Mouse (Mus musculus) heart, embryonic 12.5 days (tissue): ENCODE data around the gene Naxd. TPM values are rescaled to one million over a fixed set of nuclear protein-coding genes. Genes with fewer than 3 reads are reported as not detected.

ENCODE experiments used
- ATAC-seq: fragments of 200-750 bp; cut with Nextera tagmentation; 2 replicates; pipeline ENCODE4 v1.8.0; 2017; ENCODE audit warnings: moderate TSS enrichment, moderate library complexity; ENCODE audit not compliant: insufficient number of reproducible peaks, low FRiP score
- H3K27ac ChIP-seq: fragments of 300-500 bp; sonication (generic); 2 replicates; pipeline ENCODE4 v1.5.1; 2016; ENCODE audit warnings: mild to moderate bottlenecking, moderate library complexity; ENCODE audit not compliant: poor library complexity, severe bottlenecking
- H3K27me3 ChIP-seq: fragments of 300-500 bp; sonication (generic); replicated peaks from 2 replicates; pipeline ENCODE4 v1.6.1; 2016; ENCODE audit warnings: mild to moderate bottlenecking, moderate library complexity
- H3K36me3 ChIP-seq: fragments of 300-500 bp; sonication (generic); 2 replicates; pipeline ENCODE4 v1.6.1; 2016; ENCODE audit warnings: mild to moderate bottlenecking, moderate library complexity
- H3K4me1 ChIP-seq: fragments of 300-500 bp; sonication (generic); replicated peaks from 2 replicates; pipeline ENCODE4 v1.6.1; 2016; ENCODE audit warnings: mild to moderate bottlenecking
- H3K4me2 ChIP-seq: fragments of 300-500 bp; sonication (generic); 2 replicates; pipeline ENCODE4 v1.6.1; 2016; ENCODE audit warnings: mild to moderate bottlenecking, moderate library complexity
- H3K4me3 ChIP-seq: fragments of 300-500 bp; sonication (generic); 2 replicates; pipeline ENCODE4 v1.5.1; 2016; ENCODE audit warnings: mild to moderate bottlenecking
- H3K9ac ChIP-seq: fragments of 300-500 bp; sonication (generic); 2 replicates; pipeline ENCODE4 v1.6.1; 2016; ENCODE audit warnings: mild to moderate bottlenecking, moderate library complexity
- H3K9me3 ChIP-seq: fragments of 300-500 bp; sonication (generic); replicated peaks from 2 replicates; pipeline ENCODE4 v1.6.1; 2016; ENCODE audit warnings: mild to moderate bottlenecking, moderate library complexity
- WGBS: fragments of 180-500 bp; shearing (Covaris S2); methylation state at CpG from one replicate; pipeline ENCODE4 v1.1.7; 2016; 5-methylcytosine and 5-hydroxymethylcytosine counted together
- polyA plus RNA-seq: library from polyadenylated mRNA; unstranded; fragments of >200 nt; fragmentation: Nextera tagmentation; extraction: Ambion mirVana; gene quantifications from 2 replicates; pipeline ENCODE4 v1.2.1, GENCODE M21; 2016

Gene Naxd
- 68.8 and 71.0 TPM in 2 replicates for polyA plus RNA-seq

- peak; percentile 94 for ATAC-seq
- 3% methylated on average over 73 of the region's 73 CpGs for WGBS
These were observed at the start of gene Naxd for GRCm38 (mm10) chr8:11497017-11497990. Gene Naxd, plus strand, starts transcription at chr8:11497506.

GRCm38 (mm10) chr8:11447910-11448570 lies 49.3 kb upstream of the Naxd start:
- 86% methylated on average over 23 of the region's 23 CpGs for WGBS

More at GRCm38 (mm10) chr8:11497017-11497990, at the start of gene Naxd:
- Histone ChIP-seq H3K27me3 (peaks cover 15% of the 10 kb centered on the region), H3K36me3 (peaks cover 13% of the 10 kb centered on the region; the same call in 1 of the 2 replicates), H3K4me1 (peaks cover 19% of the 10 kb centered on the region), H3K9me3 (no peaks in the 10 kb centered on the region), H3K4me3 (peak within 1 kb of the TSS; percentile 96), H3K9ac (peak within 1 kb of the TSS; percentile 93), H3K4me2 (peak within 1 kb of the TSS; percentile 76), H3K27ac (peak within 1 kb of the TSS; percentile 39; the same call in 1 of the 2 replicates)

GRCm38 (mm10) chr8:11450184-11451113 lies 46.9 kb upstream of the Naxd start:
- Histone ChIP-seq H3K9me3 (no peaks in the 10 kb centered on the region), H3K27me3 (no peaks in the 10 kb centered on the region), H3K4me2 (no peak overlapping the region), H3K4me1 (peaks cover 18% of the 10 kb centered on the region), H3K4me3 (no peak overlapping the region), H3K9ac (0 out of 2 replicates have a peak overlapping the region, but pooled peaks have one; percentile 15), H3K27ac (peak overlapping the region; percentile 54), H3K36me3 (peaks cover 43% of the 10 kb centered on the region)
- ATAC-seq, result peak; percentile 70
- WGBS, result 17% methylated on average over 8 of the region's 8 CpGs

More at GRCm38 (mm10) chr8:11447910-11448570, 49.3 kb upstream of the Naxd start:
- H3K9me3 ChIP-seq, result no peaks in the 10 kb centered on the region
- no peak overlapping the region for H3K27ac ChIP-seq
- no peak for ATAC-seq
- no peaks in the 10 kb centered on the region for H3K27me3 ChIP-seq
- no peak overlapping the region for H3K9ac ChIP-seq
- H3K4me1 ChIP-seq, result peaks cover 24% of the 10 kb centered on the region
- H3K4me3 ChIP-seq, result no peak overlapping the region
- H3K4me2 ChIP-seq, result no peak overlapping the region
- peaks cover 58% of the 10 kb centered on the region for H3K36me3 ChIP-seq

GRCm38 (mm10) chr8:11452152-11452551 lies 45.2 kb upstream of the Naxd start:
- Histone ChIP-seq H3K27me3 (no peaks in the 10 kb centered on the region), H3K27ac (no peak overlapping the region), H3K36me3 (peaks cover 28% of the 10 kb centered on the region), H3K4me1 (peaks cover 18% of the 10 kb centered on the region), H3K9me3 (no peaks in the 10 kb centered on the region), H3K4me2 (no peak overlapping the region), H3K4me3 (no peak overlapping the region), H3K9ac (0 out of 2 replicates have a peak overlapping the region, but pooled peaks have one; percentile 10)
- no peak for ATAC-seq
- 70% methylated on average over 1 of the region's 1 CpGs for WGBS

GRCm38 (mm10) chr8:11452559-11452958 lies 44.7 kb upstream of the Naxd start:
- Histone ChIP-seq H3K27me3 (no peaks in the 10 kb centered on the region), H3K4me3 (no peak overlapping the region), H3K4me2 (no peak overlapping the region), H3K9me3 (no peaks in the 10 kb centered on the region), H3K4me1 (peaks cover 21% of the 10 kb centered on the region), H3K9ac (no peak overlapping the region), H3K36me3 (peaks cover 25% of the 10 kb centered on the region), H3K27ac (no peak overlapping the region)
- WGBS, result 72% methylated on average over 3 of the region's 3 CpGs
- ATAC-seq, result no peak

- H3K36me3 ChIP-seq, result peaks cover 21% of the 10 kb centered on the region
- no peaks in the 10 kb centered on the region for H3K27me3 ChIP-seq
- H3K4me3 ChIP-seq, result no peak overlapping the region
- no peak for ATAC-seq
- 51% methylated on average over 4 of the region's 4 CpGs for WGBS
- H3K9me3 ChIP-seq, result no peaks in the 10 kb centered on the region
- H3K4me1 ChIP-seq, result peaks cover 25% of the 10 kb centered on the region
- no peak overlapping the region for H3K27ac ChIP-seq
- H3K4me2 ChIP-seq, result no peak overlapping the region
- no peak overlapping the region for H3K9ac ChIP-seq
These were observed 44.3 kb upstream of the Naxd start for GRCm38 (mm10) chr8:11452974-11453373.

- 68% methylated on average over 12 of the region's 12 CpGs for WGBS
- H3K27ac ChIP-seq, result no peak overlapping the region
These were observed 43.1 kb upstream of the Naxd start for GRCm38 (mm10) chr8:11454228-11454627.

GRCm38 (mm10) chr8:11457278-11457677 lies 40.0 kb upstream of the Naxd start:
- Histone ChIP-seq H3K9ac (no peak overlapping the region), H3K27me3 (no peaks in the 10 kb centered on the region), H3K4me1 (peaks cover 40% of the 10 kb centered on the region), H3K27ac (peak overlapping the region; percentile 67), H3K9me3 (no peaks in the 10 kb centered on the region), H3K4me2 (no peak overlapping the region), H3K36me3 (peaks cover 9% of the 10 kb centered on the region), H3K4me3 (no peak overlapping the region)
- 56% methylated on average over 3 of the region's 3 CpGs for WGBS
- no peak for ATAC-seq

More at GRCm38 (mm10) chr8:11454228-11454627, 43.1 kb upstream of the Naxd start:
- no peak for ATAC-seq
- H3K4me2 ChIP-seq, result no peak overlapping the region
- H3K4me1 ChIP-seq, result peaks cover 37% of the 10 kb centered on the region
- H3K36me3 ChIP-seq, result peaks cover 9% of the 10 kb centered on the region
- no peak overlapping the region for H3K9ac ChIP-seq
- no peaks in the 10 kb centered on the region for H3K9me3 ChIP-seq
- no peaks in the 10 kb centered on the region for H3K27me3 ChIP-seq
- H3K4me3 ChIP-seq, result no peak overlapping the region

- H3K36me3 ChIP-seq, result peaks cover 9% of the 10 kb centered on the region
- peak overlapping the region; percentile 67 for H3K27ac ChIP-seq
- 41% methylated on average over 11 of the region's 12 CpGs for WGBS
- H3K4me2 ChIP-seq, result no peak overlapping the region
- no peak; the same call in 1 of the 2 replicates for ATAC-seq
- H3K27me3 ChIP-seq, result no peaks in the 10 kb centered on the region
- no peak overlapping the region for H3K4me3 ChIP-seq
- 0 out of 2 replicates have a peak overlapping the region, but pooled peaks have one; percentile 8 for H3K9ac ChIP-seq
- H3K9me3 ChIP-seq, result no peaks in the 10 kb centered on the region
- peaks cover 46% of the 10 kb centered on the region for H3K4me1 ChIP-seq
These were observed 39.1 kb upstream of the Naxd start for GRCm38 (mm10) chr8:11457981-11458836.
